Mouse (Mus musculus) kidney, adult 9 months (tissue): ENCODE data around the gene Sntb2.
A peak's percentile ranks its signal among the peaks of the same experiment; 100 is the strongest.

ENCODE experiments used
- DNase-seq: peaks from one replicate; pipeline ENCODE4 v3.0.0; 2022

Sntb2 gene

GRCm38 (mm10) chr8:107045478-107045877 is 109.9 kb downstream of the Sntb2 start:
- no peak for DNase-seq

DNA sequence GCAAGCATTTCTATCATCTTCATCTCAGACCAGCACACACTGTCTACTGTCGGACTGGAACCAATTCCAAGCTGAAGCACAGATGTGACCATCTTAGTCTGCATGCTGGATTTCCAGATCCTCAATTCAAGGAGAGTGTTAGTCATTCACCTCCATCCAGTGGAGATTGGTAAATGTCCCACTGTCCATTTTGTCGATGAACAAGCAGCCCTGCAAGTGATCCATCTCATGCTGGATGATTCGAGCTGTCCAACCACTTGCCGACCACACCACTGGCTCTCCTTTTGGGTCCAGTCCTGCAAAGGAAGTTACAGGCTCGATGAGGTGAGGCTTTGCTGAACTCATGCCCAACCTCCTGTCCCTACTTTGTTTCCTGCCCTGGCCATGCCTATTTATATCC is 111.4 kb downstream of the Sntb2 start:
- DNase-seq: no peak

DNA sequence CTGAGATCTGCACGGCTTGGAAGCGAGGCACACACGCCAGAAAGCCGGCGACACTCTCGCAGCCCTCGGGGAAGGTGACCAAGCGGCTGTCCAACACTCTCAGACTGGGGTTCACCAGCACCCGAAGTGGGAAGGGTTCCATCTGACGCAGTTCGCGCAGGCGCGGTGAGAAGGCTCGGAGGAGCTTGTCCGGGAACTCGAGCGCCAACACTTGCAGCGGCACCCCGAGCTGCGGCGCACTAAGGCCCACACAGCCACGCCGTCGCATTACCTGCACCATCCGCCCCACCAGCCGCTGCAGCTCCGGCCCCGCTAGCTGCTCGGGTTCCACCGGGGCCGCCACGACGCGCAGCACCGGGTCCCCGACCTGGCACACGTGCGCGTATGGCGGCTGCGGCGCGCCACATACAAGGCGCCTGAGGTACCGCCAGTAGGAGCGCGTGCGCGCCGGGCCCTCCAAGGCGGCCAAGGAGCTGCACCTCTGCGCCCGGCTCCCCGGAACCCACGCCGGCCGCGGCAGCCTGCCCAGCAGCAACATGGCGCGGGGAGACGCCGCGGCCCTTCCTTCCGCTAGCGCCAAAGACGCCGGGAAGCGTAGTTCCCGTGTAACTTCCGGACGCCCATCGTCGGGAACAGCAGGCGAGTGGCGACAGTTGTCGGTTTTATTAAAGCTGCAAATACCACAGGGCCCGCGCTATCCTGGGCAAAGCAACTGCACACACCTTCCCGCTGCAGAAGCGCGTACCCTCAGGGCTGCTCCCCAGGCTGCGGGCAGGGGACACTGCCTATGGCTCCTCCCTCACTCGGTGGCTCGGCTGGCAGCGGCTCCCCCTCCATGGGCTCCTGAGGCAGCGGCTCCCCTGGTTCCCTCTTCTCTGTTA is 112.8 kb downstream of the Sntb2 start, which contains the start of gene Pdf:
Gene Pdf, minus strand, starts transcription at position 554 of the 881 bp plus-strand sequence.
- peak; percentile 83 for DNase-seq

DNA sequence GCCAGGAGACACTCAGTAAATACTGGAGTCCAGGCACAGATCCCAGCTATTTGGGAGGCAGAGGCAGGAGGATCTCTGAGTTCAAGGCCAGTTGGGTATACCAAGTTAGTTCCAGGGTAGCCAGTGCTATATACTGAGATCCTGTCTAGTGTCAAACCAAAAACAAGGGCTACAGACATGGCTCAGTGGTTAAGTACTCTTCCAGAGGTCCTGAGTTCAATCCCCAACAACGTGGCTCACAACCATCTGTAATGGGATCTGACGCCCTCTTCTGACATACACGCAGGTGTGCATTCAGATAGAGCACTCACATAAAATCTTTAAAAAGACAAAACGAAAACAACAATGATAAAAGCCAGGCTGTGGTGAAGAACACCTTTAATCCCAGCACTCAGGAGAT is 113.9 kb downstream of the Sntb2 start:
- no peak for DNase-seq

- DNase-seq: no peak
Observed at GRCm38 (mm10) chr8:107052046-107052445, 116.5 kb downstream of the Sntb2 start.

GRCm38 (mm10) chr8:107056076-107056972 is 120.8 kb downstream of the Sntb2 start, which contains the start of the genes Cog8 and Nip7:
TSS of gene Cog8 (minus strand) at chr8:107056689.
TSS of gene Nip7 (plus strand) at chr8:107056877.
- peak; percentile 99 for DNase-seq

GRCm38 (mm10) chr8:107056973-107057369 is 121.4 kb downstream of the Sntb2 start:
- no peak for DNase-seq

- DNase-seq: no peak
Observed at GRCm38 (mm10) chr8:107062613-107063012, 127.1 kb downstream of the Sntb2 start.

DNA sequence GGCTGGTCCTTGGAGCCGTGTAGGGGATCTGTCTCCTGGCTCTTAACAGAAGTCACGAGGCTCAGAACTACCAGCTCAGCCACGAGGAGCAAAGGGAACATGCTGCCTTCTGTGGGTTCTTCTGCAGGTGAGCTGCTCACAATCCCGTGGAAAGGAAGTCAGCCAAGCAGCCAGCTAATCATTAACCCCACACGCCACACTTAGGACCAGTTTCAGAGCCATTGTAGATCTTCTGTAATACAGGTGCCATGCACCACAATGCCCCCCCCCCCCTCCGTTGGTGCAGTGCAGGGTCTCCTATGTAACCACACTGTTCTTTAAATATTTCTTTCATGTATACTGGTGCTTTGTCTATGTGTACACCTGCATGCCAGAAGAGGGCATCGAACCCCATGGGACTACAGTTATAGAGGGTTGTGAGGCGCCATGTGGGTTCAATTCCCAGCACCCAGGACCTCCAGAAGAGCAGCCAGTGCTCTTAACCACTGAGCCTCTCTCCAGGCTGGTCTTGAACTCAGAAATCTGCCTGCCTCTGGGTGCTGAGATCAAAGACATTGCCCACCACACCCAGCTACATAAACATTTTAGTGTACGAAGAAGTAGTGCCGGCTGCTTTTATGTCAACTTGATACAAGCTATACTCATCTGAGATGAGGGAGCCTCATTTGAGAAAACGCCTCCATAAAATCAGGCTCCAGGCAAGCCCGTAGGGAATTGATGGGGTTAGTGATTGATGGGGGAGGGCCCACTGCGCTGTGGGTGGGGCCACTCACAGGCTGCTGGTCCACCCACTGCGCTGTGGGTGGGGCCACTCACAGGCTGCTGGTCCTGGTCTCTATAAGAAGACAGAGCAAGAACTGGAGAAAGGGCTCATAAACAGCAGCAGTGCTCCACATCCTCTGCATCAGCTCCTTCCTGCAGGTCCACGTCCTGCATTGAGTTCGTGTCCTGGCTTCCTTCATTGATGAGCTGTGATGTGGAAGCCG is 130.3 kb downstream of the Sntb2 start, which contains the start of gene Tmed6:
Gene Tmed6, minus strand, starts transcription at position 134 of the 986 bp plus-strand sequence.
- DNase-seq: peak; percentile 91
